Comparison of ENCODE assay signal across 8 mouse cellular contexts in the genomic region with DNA sequence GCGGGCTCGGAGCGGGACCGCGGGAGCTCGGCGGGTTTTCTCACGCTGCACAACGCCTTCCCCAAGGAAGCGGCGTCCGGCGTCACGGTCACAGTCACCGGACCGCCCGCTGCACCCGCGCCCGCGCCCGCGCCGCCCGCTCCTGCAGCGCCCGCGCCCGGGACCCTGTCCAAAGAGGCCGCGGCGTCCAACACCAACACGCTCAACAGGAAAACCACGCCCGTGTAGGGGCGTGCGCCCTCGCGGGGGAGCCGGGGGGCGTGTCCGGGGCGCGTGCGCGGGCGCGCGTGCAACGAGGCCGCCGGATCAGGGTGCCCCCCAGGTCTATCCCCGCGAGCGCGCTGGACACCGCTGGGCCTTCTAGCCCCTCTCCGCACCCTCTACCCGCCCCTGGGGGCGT. TPM values are rescaled to one million over a fixed set of nuclear protein-coding genes. Genes with fewer than 3 reads are reported as not detected.
A peak's percentile ranks its signal among the peaks of the same experiment; 100 is the strongest.
DNase-seq lines count a peak whose midpoint lies in the region; ATAC-seq and TF ChIP-seq lines count a peak whose summit lies in the region.

No protein-coding gene starts in this region.

- H3K4me2 ChIP-seq in hindbrain, embryonic 12.5 days (replicated peaks) = peak overlapping the region; percentile 97
- H3K4me2 ChIP-seq in limb, embryonic 14.5 days (replicated peaks; ENCODE audit: low read depth, low read length, severe bottlenecking) = peak overlapping the region; percentile 99

- peak; percentile 9; the same call in 1 of the 2 replicates for ATAC-seq in hindbrain, embryonic 12.5 days (ENCODE audit: low FRiP score)
- no peak for ATAC-seq in limb, embryonic 14.5 days (ENCODE audit: low FRiP score, low read depth)
- no peak for ATAC-seq in monocyte, adult 5-6 weeks (replicated peaks; ENCODE audit: insufficient number of reproducible peaks, low FRiP score, low TSS enrichment, poor library complexity, severe bottlenecking)

- no peak for TF ChIP-seq POLR2A in embryonic fibroblast, embryonic 13.5 days (IDR thresholded peaks at IDR 0.05; ENCODE audit: low read depth, low read length)
- TF ChIP-seq POLR2A in limb, embryonic 14.5 days (IDR thresholded peaks at IDR 0.05; ENCODE audit: borderline replicate concordance, extremely low read depth, insufficient read depth, insufficient read length) = no peak

- H3K27me3 ChIP-seq in hindbrain, embryonic 12.5 days = peaks cover 75% of the 10 kb centered on the region
- peaks cover 78% of the 10 kb centered on the region for H3K27me3 ChIP-seq in limb, embryonic 14.5 days (ENCODE audit: control insufficient read depth, insufficient read depth, low read length)

- peak overlapping the region; percentile 30 for H3K4me3 ChIP-seq in embryonic fibroblast, embryonic 13.5 days (ENCODE audit: insufficient read depth, low read length)
- H3K4me3 ChIP-seq in hindbrain, embryonic 12.5 days = peak overlapping the region; percentile 62
- peak overlapping the region; percentile 54 for H3K4me3 ChIP-seq in limb, embryonic 14.5 days (replicated peaks; ENCODE audit: low read length)

- H3K9ac ChIP-seq in hindbrain, embryonic 12.5 days = peak overlapping the region; percentile 70
- H3K9ac ChIP-seq in limb, embryonic 14.5 days (ENCODE audit: low read depth, low read length, severe bottlenecking) = peak overlapping the region; percentile 53

- no peaks in the 10 kb centered on the region for H3K36me3 ChIP-seq in hindbrain, embryonic 12.5 days
- H3K36me3 ChIP-seq in limb, embryonic 14.5 days (ENCODE audit: control insufficient read depth, insufficient read depth, low read length) = no peaks in the 10 kb centered on the region

- peak; percentile 4 to 16 for DNase-seq in urinary bladder, adult 18-20 months (ENCODE audit: low spot score in 2 of 2)
- no peak for DNase-seq in urinary bladder, postnatal 25 days (ENCODE audit: low spot score)
- no peak for DNase-seq in limb, embryonic 14.5 days (ENCODE audit: low spot score)
- DNase-seq in neural tube, embryonic 10.5 days (ENCODE audit: extremely low spot score, low spot score) = peak; percentile 37
- no peak for DNase-seq in spleen, postnatal 4 days (ENCODE audit: low spot score in 2 of 2)

- H3K9me3 ChIP-seq in hindbrain, embryonic 12.5 days (replicated peaks) = no peaks in the 10 kb centered on the region
- H3K9me3 ChIP-seq in limb, embryonic 14.5 days (ENCODE audit: control insufficient read depth, low read length) = no peaks in the 10 kb centered on the region

- H3K27ac ChIP-seq in embryonic fibroblast, embryonic 13.5 days (ENCODE audit: insufficient read depth, low read length) = no peak overlapping the region
- no peak overlapping the region for H3K27ac ChIP-seq in hindbrain, embryonic 12.5 days
- no peak overlapping the region for H3K27ac ChIP-seq in limb, embryonic 14.5 days (replicated peaks; ENCODE audit: low read depth, low read length)

- whole genome bisulfite sequencing in hindbrain, embryonic 12.5 days = 1% methylated on average over 51 of the region's 60 CpGs
- 0% methylated on average over 1 of the region's 60 CpGs for WGBS in limb, embryonic 14.5 days

- TF ChIP-seq CTCF in embryonic fibroblast, embryonic 13.5 days (IDR thresholded peaks at IDR 0.05; ENCODE audit: borderline replicate concordance, insufficient read depth, low read length) = no peak

- no peaks in the 10 kb centered on the region for H3K4me1 ChIP-seq in embryonic fibroblast, embryonic 13.5 days (ENCODE audit: control insufficient read depth, insufficient read depth, low read length)
- H3K4me1 ChIP-seq in hindbrain, embryonic 12.5 days = peaks cover 25% of the 10 kb centered on the region
- peaks cover 5% of the 10 kb centered on the region; the same call in 1 of the 2 replicates for H3K4me1 ChIP-seq in limb, embryonic 14.5 days (ENCODE audit: control insufficient read depth, insufficient read depth, low read length)

RNA-seq across cellular contexts. Expression of a gene that starts 8.6 kb away (rescaled TPM):
- not detected in 2 replicates for polyA plus RNA-seq in embryonic fibroblast, embryonic 13.5 days (2011; ENCODE audit: insufficient read length, low read depth, missing spikeins)
- 0.27 and 1.4 TPM in 2 replicates for polyA plus RNA-seq in hindbrain, embryonic 12.5 days (2016; fragmentation: Nextera tagmentation; extraction: Ambion mirVana)
- polyA plus RNA-seq in limb, embryonic 14.5 days (2012; rRNA removed) = 8.0 and 8.9 TPM in 2 replicates
- 7.1 and 10.0 TPM in 2 replicates for polyA plus RNA-seq in limb, embryonic 14.5 days (2014; fragmentation: Nextera tagmentation; extraction: Ambion mirVana)
- not detected in 3 replicates for total RNA-seq in monocyte, adult 5-6 weeks (2017)

RNA-seq across cellular contexts. Expression of a gene that starts 24.9 kb away (rescaled TPM):
- 3.7 and 4.1 TPM in 2 replicates for polyA plus RNA-seq in embryonic fibroblast, embryonic 13.5 days (2011; ENCODE audit: insufficient read length, low read depth, missing spikeins)
- 7.9 and 8.6 TPM in 2 replicates for polyA plus RNA-seq in hindbrain, embryonic 12.5 days (2016; fragmentation: Nextera tagmentation; extraction: Ambion mirVana)
- polyA plus RNA-seq in limb, embryonic 14.5 days (2012; rRNA removed) = 4.0 and 5.5 TPM in 2 replicates
- 3.6 and 4.7 TPM in 2 replicates for polyA plus RNA-seq in limb, embryonic 14.5 days (2014; fragmentation: Nextera tagmentation; extraction: Ambion mirVana)
- total RNA-seq in monocyte, adult 5-6 weeks (2017) = not detected in 3 replicates

Comparison
In these comparisons a context has a peak if more than half of its experiments do, and no peak if none do; other contexts are left out.
1. DNase-seq: peak in urinary bladder, adult 18-20 months (2 of 2) and neural tube, embryonic 10.5 days (single experiment); none in urinary bladder, postnatal 25 days (single experiment), limb, embryonic 14.5 days (single experiment) and spleen, postnatal 4 days (0 of 2).
2. Peak in every context shown above with its lines, with median percentiles within 50 percentile points of each other: H3K4me3 ChIP-seq.